ENCODE assay signal across 21 mouse cellular contexts in the genomic region with DNA sequence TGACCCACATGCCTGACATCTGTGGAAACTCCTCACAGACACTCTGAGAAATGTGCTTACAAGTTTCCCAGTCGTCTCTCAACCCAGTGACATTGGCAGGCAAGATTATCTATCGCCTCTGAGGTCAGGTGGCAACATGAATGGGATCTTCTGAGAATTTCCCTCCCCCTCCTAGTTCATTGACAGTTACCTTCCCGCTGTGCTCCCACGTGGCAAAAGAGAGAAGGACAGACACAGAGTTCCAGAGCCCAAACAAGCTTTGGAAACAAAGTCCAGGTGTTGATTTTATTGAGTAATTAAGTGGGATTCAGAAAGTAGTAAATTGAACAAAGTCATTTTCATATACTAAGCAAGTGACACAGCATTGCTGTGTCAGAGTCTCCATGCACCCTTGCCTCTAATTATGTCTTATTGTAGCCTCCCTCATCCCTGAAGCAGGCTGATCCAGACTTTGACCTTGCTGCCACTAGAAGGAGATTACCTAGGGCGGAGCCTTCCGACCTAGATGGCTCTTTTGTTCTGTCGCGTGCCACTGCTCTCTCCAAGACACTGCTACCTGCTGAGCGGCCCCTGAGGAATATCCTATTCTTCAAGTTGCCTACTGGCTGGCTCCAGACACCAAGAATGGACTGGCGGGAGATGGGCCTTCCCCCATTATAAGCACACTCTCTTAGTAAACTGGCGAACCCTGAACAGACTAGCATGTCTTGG. TPM values are rescaled to one million over a fixed set of nuclear protein-coding genes. Genes with fewer than 3 reads are reported as not detected.
DNase-seq lines count a peak whose midpoint lies in the region; ATAC-seq lines count a peak whose summit lies in the region.
"Had no signal": no experiment of that assay in that cellular context is flagged by ENCODE, and none has a peak within 500 bp of the region (broad histone marks: within the 10 kb centered on the region; RNA-seq: fewer than 3 reads in every experiment).

No protein-coding gene starts in this region.

- H3K4me1 ChIP-seq in hindbrain, embryonic 11.5 days (replicated peaks; ENCODE audit: control insufficient read depth, insufficient read depth, low read length) = no peaks in the 10 kb centered on the region
- H3K4me1 ChIP-seq in hindbrain, embryonic 16.5 days (ENCODE audit: control insufficient read depth, insufficient read depth, low read depth, low read length) = no peaks in the 10 kb centered on the region
- no peaks in the 10 kb centered on the region for H3K4me1 ChIP-seq in hindbrain, embryonic 14.5 days (replicated peaks; ENCODE audit: control insufficient read depth, insufficient read depth, low read length)
- peaks cover 3% of the 10 kb centered on the region; the same call in 1 of the 2 replicates for H3K4me1 ChIP-seq in midbrain, embryonic 16.5 days (ENCODE audit: control insufficient read depth, insufficient read depth, low read length)
- H3K4me1 ChIP-seq: embryonic facial prominence, embryonic 13.5 days had no signal

- 4% methylated on average over 11 of the region's 11 CpGs for WGBS in hindbrain, embryonic 11.5 days
- WGBS in hindbrain, embryonic 16.5 days = 8% methylated on average over 11 of the region's 11 CpGs
- WGBS in hindbrain, embryonic 14.5 days = 6% methylated on average over 11 of the region's 11 CpGs
- WGBS in midbrain, embryonic 16.5 days = 5% methylated on average over 11 of the region's 11 CpGs

- no peak for ATAC-seq in hindbrain, embryonic 11.5 days (ENCODE audit: low FRiP score)
- no peak for ATAC-seq in hindbrain, embryonic 16.5 days
- ATAC-seq in hindbrain, embryonic 14.5 days (ENCODE audit: low FRiP score) = no peak
- ATAC-seq in midbrain, embryonic 16.5 days = no peak
- no peak for ATAC-seq in erythroblast, adult 5-6 weeks (replicated peaks; ENCODE audit: low FRiP score, poor library complexity, severe bottlenecking)
- ATAC-seq: CD4-positive, CD25-positive, alpha-beta regulatory T cell, adult 4 months had no signal

- H3K27ac ChIP-seq in hindbrain, embryonic 11.5 days (ENCODE audit: low read depth, low read length) = no peak overlapping the region
- no peak overlapping the region for H3K27ac ChIP-seq in hindbrain, embryonic 16.5 days (ENCODE audit: low read depth, low read length)
- H3K27ac ChIP-seq in hindbrain, embryonic 14.5 days = no peak overlapping the region
- H3K27ac ChIP-seq in midbrain, embryonic 16.5 days (ENCODE audit: low read length) = no peak overlapping the region
- H3K27ac ChIP-seq: embryonic facial prominence, embryonic 13.5 days had no signal

- H3K9ac ChIP-seq in hindbrain, embryonic 11.5 days (ENCODE audit: low read depth, low read length) = no peak overlapping the region
- H3K9ac ChIP-seq in hindbrain, embryonic 16.5 days (ENCODE audit: low read depth, low read length) = no peak overlapping the region
- H3K9ac ChIP-seq in hindbrain, embryonic 14.5 days = no peak overlapping the region
- H3K9ac ChIP-seq in midbrain, embryonic 16.5 days (ENCODE audit: low read depth, low read length) = no peak overlapping the region
- H3K9ac ChIP-seq: embryonic facial prominence, embryonic 13.5 days had no signal

- no peaks in the 10 kb centered on the region for H3K36me3 ChIP-seq in hindbrain, embryonic 11.5 days (ENCODE audit: control insufficient read depth, insufficient read depth, low read length)
- no peaks in the 10 kb centered on the region for H3K36me3 ChIP-seq in hindbrain, embryonic 16.5 days (ENCODE audit: control insufficient read depth, insufficient read depth, low read length)
- H3K36me3 ChIP-seq in hindbrain, embryonic 14.5 days (replicated peaks; ENCODE audit: control insufficient read depth, insufficient read depth) = no peaks in the 10 kb centered on the region
- H3K36me3 ChIP-seq in midbrain, embryonic 16.5 days (ENCODE audit: control insufficient read depth, insufficient read depth, low read length) = no peaks in the 10 kb centered on the region
- H3K36me3 ChIP-seq: embryonic facial prominence, embryonic 13.5 days had no signal

- DNase-seq in hindbrain, embryonic 11.5 days (ENCODE audit: low spot score) = peak; percentile 0
- peak; percentile 98 for DNase-seq in ZHBTc4 (ENCODE audit: low read depth, low spot score)
- DNase-seq in hindbrain, embryonic 14.5 days (ENCODE audit: low spot score) = no peak
- DNase-seq in right cerebral cortex, adult 18-20 months = no peak
- DNase-seq in spleen, postnatal 4 days (ENCODE audit: low spot score in 2 of 2) = no peak
- DNase-seq: adrenal gland, postnatal 10 days; cerebellum, adult 9-10 months; gastrocnemius, postnatal 14 days; kidney, postnatal 14 days; thymus, postnatal 14 days had no signal

- peaks cover 3% of the 10 kb centered on the region for H3K27me3 ChIP-seq in hindbrain, embryonic 11.5 days (ENCODE audit: control insufficient read depth, insufficient read depth, low read length)
- H3K27me3 ChIP-seq in hindbrain, embryonic 16.5 days (replicated peaks; ENCODE audit: control insufficient read depth, insufficient read depth, low read length) = peaks cover 6% of the 10 kb centered on the region
- H3K27me3 ChIP-seq in hindbrain, embryonic 14.5 days (ENCODE audit: control insufficient read depth, insufficient read depth, low read length) = peaks cover 21% of the 10 kb centered on the region
- H3K27me3 ChIP-seq in midbrain, embryonic 16.5 days (ENCODE audit: control insufficient read depth, insufficient read depth, low read depth, low read length) = peaks cover 8% of the 10 kb centered on the region; the same call in 1 of the 2 replicates

- no peak overlapping the region for H3K4me3 ChIP-seq in hindbrain, embryonic 11.5 days (ENCODE audit: low read depth, low read length)
- no peak overlapping the region for H3K4me3 ChIP-seq in hindbrain, embryonic 16.5 days (ENCODE audit: low read length)
- H3K4me3 ChIP-seq in hindbrain, embryonic 14.5 days (replicated peaks; ENCODE audit: low read length) = no peak overlapping the region
- H3K4me3 ChIP-seq in midbrain, embryonic 16.5 days (ENCODE audit: low read depth, low read length) = no peak overlapping the region; the same call in 1 of the 2 replicates
- H3K4me3 ChIP-seq: embryonic facial prominence, embryonic 13.5 days had no signal

- H3K4me2 ChIP-seq in hindbrain, embryonic 11.5 days (replicated peaks; ENCODE audit: low read depth, low read length) = no peak overlapping the region
- H3K4me2 ChIP-seq in hindbrain, embryonic 16.5 days (ENCODE audit: low read length) = no peak overlapping the region
- peak overlapping the region; percentile 31; the same call in 1 of the 2 replicates for H3K4me2 ChIP-seq in hindbrain, embryonic 14.5 days (replicated peaks)
- H3K4me2 ChIP-seq in midbrain, embryonic 16.5 days (ENCODE audit: low read length) = peak overlapping the region; percentile 38
- H3K4me2 ChIP-seq: embryonic facial prominence, embryonic 13.5 days; liver, embryonic 11.5 days had no signal

- no peaks in the 10 kb centered on the region; the same call in 1 of the 2 replicates for H3K9me3 ChIP-seq in hindbrain, embryonic 11.5 days (ENCODE audit: control insufficient read depth, low read length)
- H3K9me3 ChIP-seq in hindbrain, embryonic 16.5 days (ENCODE audit: control insufficient read depth, low read length) = peaks cover 2% of the 10 kb centered on the region
- H3K9me3 ChIP-seq in hindbrain, embryonic 14.5 days (ENCODE audit: control insufficient read depth, low read length) = peaks cover 4% of the 10 kb centered on the region; the same call in 1 of the 2 replicates
- H3K9me3 ChIP-seq in midbrain, embryonic 16.5 days (replicated peaks; ENCODE audit: control insufficient read depth, low read length, poor library complexity, severe bottlenecking) = no peaks in the 10 kb centered on the region

RNA-seq across cellular contexts. Expression of gene Olfr1339, which starts 9.2 kb away (rescaled TPM):
- polyA plus RNA-seq in hindbrain, embryonic 11.5 days (2014; fragmentation: Nextera tagmentation; extraction: Ambion mirVana) = not detected in 2 replicates
- polyA plus RNA-seq in hindbrain, embryonic 16.5 days (2015; fragmentation: Nextera tagmentation; extraction: Ambion mirVana) = not detected in 2 replicates
- not detected in 2 replicates for polyA plus RNA-seq in hindbrain, embryonic 14.5 days (2014; fragmentation: Nextera tagmentation; extraction: Ambion mirVana)
- polyA plus RNA-seq in midbrain, embryonic 16.5 days (2015; fragmentation: Nextera tagmentation; extraction: Ambion mirVana) = not detected in 2 replicates
- total RNA-seq in erythroblast, adult 5-6 weeks (2015; ENCODE audit: low replicate concordance) = not detected in 2 replicates
- total RNA-seq in erythroblast, adult 5-6 weeks (2017; ENCODE audit: low replicate concordance) = not detected in 2 replicates
- total RNA-seq: adrenal gland, postnatal 10 days; gastrocnemius, postnatal 14 days; layer of hippocampus, postnatal 14 days; left cerebral cortex, postnatal 25 days had no signal
- polyA plus RNA-seq: CD4-positive, CD25-positive, alpha-beta regulatory T cell, adult 4 months; embryonic facial prominence, embryonic 13.5 days; heart, embryonic 14.5 days; liver, embryonic 11.5 days; lung, embryonic 16.5 days; stomach, embryonic 14.5 days had no signal

RNA-seq across cellular contexts. Expression of gene Olfr1338, which starts 17.4 kb away (rescaled TPM):
- polyA plus RNA-seq in hindbrain, embryonic 11.5 days (2014; fragmentation: Nextera tagmentation; extraction: Ambion mirVana) = not detected in 2 replicates
- not detected in 2 replicates for polyA plus RNA-seq in hindbrain, embryonic 16.5 days (2015; fragmentation: Nextera tagmentation; extraction: Ambion mirVana)
- not detected in 2 replicates for polyA plus RNA-seq in hindbrain, embryonic 14.5 days (2014; fragmentation: Nextera tagmentation; extraction: Ambion mirVana)
- not detected in 2 replicates for polyA plus RNA-seq in midbrain, embryonic 16.5 days (2015; fragmentation: Nextera tagmentation; extraction: Ambion mirVana)
- not detected in 2 replicates for total RNA-seq in erythroblast, adult 5-6 weeks (2015; ENCODE audit: low replicate concordance)
- not detected in 2 replicates for total RNA-seq in erythroblast, adult 5-6 weeks (2017; ENCODE audit: low replicate concordance)
- total RNA-seq: adrenal gland, postnatal 10 days; gastrocnemius, postnatal 14 days; layer of hippocampus, postnatal 14 days; left cerebral cortex, postnatal 25 days had no signal
- polyA plus RNA-seq: CD4-positive, CD25-positive, alpha-beta regulatory T cell, adult 4 months; embryonic facial prominence, embryonic 13.5 days; heart, embryonic 14.5 days; liver, embryonic 11.5 days; lung, embryonic 16.5 days; stomach, embryonic 14.5 days had no signal

RNA-seq across cellular contexts. Expression of gene Olfr1340, which starts 21.2 kb away (rescaled TPM):
- polyA plus RNA-seq in hindbrain, embryonic 11.5 days (2014; fragmentation: Nextera tagmentation; extraction: Ambion mirVana) = not detected in 2 replicates
- polyA plus RNA-seq in hindbrain, embryonic 16.5 days (2015; fragmentation: Nextera tagmentation; extraction: Ambion mirVana) = not detected in 2 replicates
- polyA plus RNA-seq in hindbrain, embryonic 14.5 days (2014; fragmentation: Nextera tagmentation; extraction: Ambion mirVana) = not detected in 2 replicates
- polyA plus RNA-seq in midbrain, embryonic 16.5 days (2015; fragmentation: Nextera tagmentation; extraction: Ambion mirVana) = not detected in 2 replicates
- not detected in 2 replicates for total RNA-seq in erythroblast, adult 5-6 weeks (2015; ENCODE audit: low replicate concordance)
- total RNA-seq in erythroblast, adult 5-6 weeks (2017; ENCODE audit: low replicate concordance) = not detected in 2 replicates
- total RNA-seq: adrenal gland, postnatal 10 days; gastrocnemius, postnatal 14 days; layer of hippocampus, postnatal 14 days; left cerebral cortex, postnatal 25 days had no signal
- polyA plus RNA-seq: CD4-positive, CD25-positive, alpha-beta regulatory T cell, adult 4 months; embryonic facial prominence, embryonic 13.5 days; heart, embryonic 14.5 days; liver, embryonic 11.5 days; lung, embryonic 16.5 days; stomach, embryonic 14.5 days had no signal

RNA-seq across cellular contexts. Expression of gene Olfr1341, which starts 37.8 kb away (rescaled TPM):
- polyA plus RNA-seq in hindbrain, embryonic 11.5 days (2014; fragmentation: Nextera tagmentation; extraction: Ambion mirVana) = not detected in 2 replicates
- polyA plus RNA-seq in hindbrain, embryonic 16.5 days (2015; fragmentation: Nextera tagmentation; extraction: Ambion mirVana) = not detected in 2 replicates
- not detected in 2 replicates for polyA plus RNA-seq in hindbrain, embryonic 14.5 days (2014; fragmentation: Nextera tagmentation; extraction: Ambion mirVana)
- polyA plus RNA-seq in midbrain, embryonic 16.5 days (2015; fragmentation: Nextera tagmentation; extraction: Ambion mirVana) = not detected in 2 replicates
- not detected in 2 replicates for total RNA-seq in erythroblast, adult 5-6 weeks (2015; ENCODE audit: low replicate concordance)
- total RNA-seq in erythroblast, adult 5-6 weeks (2017; ENCODE audit: low replicate concordance) = not detected in 2 replicates
- total RNA-seq: adrenal gland, postnatal 10 days; gastrocnemius, postnatal 14 days; layer of hippocampus, postnatal 14 days; left cerebral cortex, postnatal 25 days had no signal
- polyA plus RNA-seq: heart, embryonic 14.5 days; liver, embryonic 11.5 days; lung, embryonic 16.5 days; stomach, embryonic 14.5 days had no signal

RNA-seq across cellular contexts. Expression of gene Olfr1337, which starts 41.2 kb away (rescaled TPM):
- polyA plus RNA-seq in hindbrain, embryonic 11.5 days (2014; fragmentation: Nextera tagmentation; extraction: Ambion mirVana) = not detected in 2 replicates
- not detected in 2 replicates for polyA plus RNA-seq in hindbrain, embryonic 16.5 days (2015; fragmentation: Nextera tagmentation; extraction: Ambion mirVana)
- polyA plus RNA-seq in hindbrain, embryonic 14.5 days (2014; fragmentation: Nextera tagmentation; extraction: Ambion mirVana) = not detected in 2 replicates
- not detected in 2 replicates for polyA plus RNA-seq in midbrain, embryonic 16.5 days (2015; fragmentation: Nextera tagmentation; extraction: Ambion mirVana)
- not detected in 2 replicates for total RNA-seq in erythroblast, adult 5-6 weeks (2015; ENCODE audit: low replicate concordance)
- not detected in 2 replicates for total RNA-seq in erythroblast, adult 5-6 weeks (2017; ENCODE audit: low replicate concordance)
- total RNA-seq: adrenal gland, postnatal 10 days; gastrocnemius, postnatal 14 days; layer of hippocampus, postnatal 14 days; left cerebral cortex, postnatal 25 days had no signal
- polyA plus RNA-seq: CD4-positive, CD25-positive, alpha-beta regulatory T cell, adult 4 months; embryonic facial prominence, embryonic 13.5 days; heart, embryonic 14.5 days; liver, embryonic 11.5 days; lung, embryonic 16.5 days; stomach, embryonic 14.5 days had no signal

Comparison
In these comparisons a context has a peak if more than half of its experiments do, and no peak if none do; other contexts are left out.
1. DNase-seq: peak in hindbrain, embryonic 11.5 days (single experiment) and ZHBTc4 (single experiment); none in hindbrain, embryonic 14.5 days (single experiment), right cerebral cortex, adult 18-20 months (single experiment) and spleen, postnatal 4 days (0 of 2).
2. H3K4me2 ChIP-seq: peak in hindbrain, embryonic 14.5 days (single experiment) and midbrain, embryonic 16.5 days (single experiment); none in hindbrain, embryonic 11.5 days (single experiment) and hindbrain, embryonic 16.5 days (single experiment).